Mouse (Mus musculus) cerebellum, adult 2 months (tissue): ENCODE results near the gene Mapkapk3. TPM values are rescaled to one million over a fixed set of nuclear protein-coding genes. Genes with fewer than 3 reads are reported as not detected.

Experiments
- DNase-seq, 2 experiments: peaks; one replicate each; pipeline ENCODE4 v3.0.0; 2021
- H3K27ac ChIP-seq: fragments of 200-500 bp; 2 replicates; pipeline ENCODE4 v1.5.1; 2012; ENCODE audit warnings: low read length, control low read depth, inconsistent platforms; ENCODE audit not compliant: insufficient read depth
- H3K27me3 ChIP-seq: fragments of 200-500 bp; 2 replicates; pipeline ENCODE4 v1.6.1; 2012; ENCODE audit warnings: inconsistent platforms, mild to moderate bottlenecking, low read length, moderate library complexity; ENCODE audit not compliant: control insufficient read depth, insufficient read depth
- H3K4me1 ChIP-seq: fragments of 200-500 bp; 2 replicates; pipeline ENCODE4 v1.6.1; 2011; ENCODE audit warnings: low read length; ENCODE audit not compliant: control insufficient read depth, insufficient read depth
- H3K4me3 ChIP-seq: fragments of 200-500 bp; replicated peaks from 2 replicates; pipeline ENCODE3; 2011; ENCODE audit warnings: mild to moderate bottlenecking, low read depth, low read length, control low read depth; ENCODE audit not compliant: insufficient read depth
- CTCF ChIP-seq: fragments of 200-500 bp; IDR thresholded peaks from 2 replicates; pipeline ENCODE4 v1.5.1; 2011; ENCODE audit warnings: low read depth, mild to moderate bottlenecking, control low read depth, low read length, moderate library complexity, borderline replicate concordance; ENCODE audit not compliant: insufficient read depth
- POLR2A ChIP-seq: fragments of 200-500 bp; IDR thresholded peaks from 2 replicates; pipeline ENCODE4 v1.6.1; 2011; ENCODE audit warnings: low read length, control low read depth, borderline replicate concordance; ENCODE audit not compliant: insufficient read depth
- WGBS: fragments of 180-500 bp; shearing (Covaris S2); methylation state at CpG from one replicate; pipeline ENCODE4 v1.1.7; 2018; 5-methylcytosine and 5-hydroxymethylcytosine counted together
- polyA plus RNA-seq: library from polyadenylated mRNA; depleted of rRNA; stranded (reverse); fragments of >200 nt; gene quantifications from 2 replicates; pipeline ENCODE4 v1.2.3, GENCODE M21; 2012

The Mapkapk3 gene
- polyA plus RNA-seq, 1 experiment, result 11.7 TPM

- DNase-seq, result no peak
- no peaks in the 10 kb centered on the region for H3K4me1 ChIP-seq
- no peak overlapping the region for H3K4me3 ChIP-seq
- WGBS, result 51% methylated on average over 13 of the region's 13 CpGs
- no peak overlapping the region for H3K27ac ChIP-seq
- H3K27me3 ChIP-seq, result no peaks in the 10 kb centered on the region
- TF ChIP-seq CTCF (no peak), POLR2A (no peak)
Observed at GRCm38 (mm10) chr9:107305601-107306542, 16.2 kb upstream of the Mapkapk3 start.

GRCm38 (mm10) chr9:107305012-107305411 is 15.3 kb upstream of the Mapkapk3 start:
- 91% methylated on average over 4 of the region's 4 CpGs for WGBS
- no peak for TF ChIP-seq POLR2A
- no peak for TF ChIP-seq CTCF
- DNase-seq, result no peak
- Histone ChIP-seq H3K27me3 (no peaks in the 10 kb centered on the region), H3K4me3 (no peak overlapping the region), H3K4me1 (no peaks in the 10 kb centered on the region), H3K27ac (no peak overlapping the region)

DNA sequence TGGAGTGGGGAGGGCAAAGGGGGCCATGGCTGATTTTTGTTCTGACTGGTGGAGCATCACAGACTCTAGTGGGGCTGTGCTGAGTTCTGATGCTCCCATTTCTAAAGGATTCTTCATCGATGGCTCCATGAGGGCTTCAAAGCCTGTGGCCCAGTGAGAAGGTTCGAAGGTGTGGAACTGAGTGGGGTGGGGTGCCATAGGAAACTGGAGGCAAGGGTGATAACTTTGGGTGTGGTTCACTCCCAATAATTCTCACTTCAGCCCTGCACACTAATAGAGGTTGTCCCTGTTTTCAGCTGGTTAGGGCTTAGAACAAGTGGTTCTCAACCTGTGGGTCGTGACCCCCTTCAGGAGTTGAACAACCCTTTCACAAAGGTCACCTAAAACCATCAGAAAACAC is 14.7 kb upstream of the Mapkapk3 start:
- no peak for DNase-seq
- H3K4me1 ChIP-seq, result no peaks in the 10 kb centered on the region
- TF ChIP-seq POLR2A (no peak), CTCF (no peak)
- WGBS, result 95% methylated on average over 3 of the region's 3 CpGs
- no peaks in the 10 kb centered on the region for H3K27me3 ChIP-seq
- H3K4me3 ChIP-seq, result no peak overlapping the region
- H3K27ac ChIP-seq, result no peak overlapping the region

GRCm38 (mm10) chr9:107303900-107304299 is 14.2 kb upstream of the Mapkapk3 start:
- Histone ChIP-seq H3K27ac (no peak overlapping the region), H3K4me3 (no peak overlapping the region), H3K27me3 (no peaks in the 10 kb centered on the region), H3K4me1 (no peaks in the 10 kb centered on the region)
- no peak for DNase-seq
- 76% methylated on average over 5 of the region's 5 CpGs for WGBS
- TF ChIP-seq POLR2A, result no peak
- TF ChIP-seq CTCF, result no peak

- no peak for DNase-seq
- no peak for TF ChIP-seq CTCF
- TF ChIP-seq POLR2A, result no peak
- Histone ChIP-seq H3K4me1 (no peaks in the 10 kb centered on the region), H3K27me3 (no peaks in the 10 kb centered on the region), H3K27ac (no peak overlapping the region), H3K4me3 (no peak overlapping the region)
- WGBS, result 70% methylated on average over 9 of the region's 9 CpGs
Observed at GRCm38 (mm10) chr9:107303121-107303820, 13.6 kb upstream of the Mapkapk3 start.

DNA sequence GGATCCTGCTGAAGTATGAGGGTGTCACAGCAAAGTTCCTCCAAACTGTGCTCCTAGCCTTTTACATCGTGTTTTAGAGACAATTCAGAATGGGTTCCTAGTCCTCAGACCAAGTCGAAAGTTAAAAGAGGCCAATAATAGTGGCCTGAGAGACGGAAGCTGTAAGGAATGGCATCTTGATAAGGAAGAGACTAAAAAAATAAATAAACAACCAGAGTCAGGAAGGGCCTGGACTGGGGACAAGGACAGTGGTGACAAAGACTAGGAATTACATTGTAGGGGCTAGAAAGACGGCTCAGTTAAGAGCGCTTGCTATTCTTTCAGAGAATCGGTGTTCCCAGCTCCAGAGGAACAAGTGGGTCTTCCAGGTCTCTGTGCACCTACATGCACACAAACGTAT is 12.9 kb upstream of the Mapkapk3 start:
- Histone ChIP-seq H3K27me3 (no peaks in the 10 kb centered on the region), H3K4me3 (no peak overlapping the region), H3K27ac (no peak overlapping the region), H3K4me1 (no peaks in the 10 kb centered on the region)
- no peak for DNase-seq
- WGBS, result 90% methylated on average over 7 of the region's 7 CpGs
- TF ChIP-seq CTCF (no peak), POLR2A (no peak)

- no peak overlapping the region for H3K27ac ChIP-seq
- no peak for DNase-seq
- peaks cover 5% of the 10 kb centered on the region; the same call in 1 of the 2 replicates for H3K4me1 ChIP-seq
- no peaks in the 10 kb centered on the region for H3K27me3 ChIP-seq
- H3K4me3 ChIP-seq, result no peak overlapping the region
- no peak for TF ChIP-seq POLR2A
- TF ChIP-seq CTCF, result no peak
- 83% methylated on average over 17 of the region's 17 CpGs for WGBS
Observed at GRCm38 (mm10) chr9:107301554-107302331, 12.1 kb upstream of the Mapkapk3 start.
